Mouse (Mus musculus) kidney, adult 8-10 months (tissue): ENCODE measurements at regions not wholly inside any gene's neighbourhood (a gene's known extent, or its start where the extent isn't known, plus 50 kb on each side); places are given as distances from the start of the nearest gene placed in this dataset.

Experiments
- DNase-seq, 2 experiments: peaks; one replicate each; pipeline ENCODE4 v3.0.0; 2022

DNA sequence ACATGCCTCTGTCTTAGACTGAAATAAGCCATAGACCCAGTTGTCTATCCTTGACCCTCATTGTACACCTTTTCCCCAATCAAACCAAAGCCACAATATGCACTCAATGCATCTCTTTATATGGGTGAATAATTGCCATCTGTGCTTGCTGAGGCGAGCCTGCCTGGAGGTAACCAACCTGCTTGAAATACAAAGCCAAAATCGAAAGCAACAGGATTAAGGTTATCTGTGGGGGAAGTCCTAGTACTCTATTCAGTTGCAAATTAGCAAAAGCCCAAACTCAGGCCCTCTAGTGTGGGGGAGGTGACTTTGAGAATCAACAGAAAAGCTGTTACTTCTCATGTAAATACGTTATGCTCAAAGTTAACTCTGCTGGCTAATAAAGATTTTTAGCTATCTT is 246.2 kb upstream of the Fundc1 start:
- no peak for DNase-seq

DNA sequence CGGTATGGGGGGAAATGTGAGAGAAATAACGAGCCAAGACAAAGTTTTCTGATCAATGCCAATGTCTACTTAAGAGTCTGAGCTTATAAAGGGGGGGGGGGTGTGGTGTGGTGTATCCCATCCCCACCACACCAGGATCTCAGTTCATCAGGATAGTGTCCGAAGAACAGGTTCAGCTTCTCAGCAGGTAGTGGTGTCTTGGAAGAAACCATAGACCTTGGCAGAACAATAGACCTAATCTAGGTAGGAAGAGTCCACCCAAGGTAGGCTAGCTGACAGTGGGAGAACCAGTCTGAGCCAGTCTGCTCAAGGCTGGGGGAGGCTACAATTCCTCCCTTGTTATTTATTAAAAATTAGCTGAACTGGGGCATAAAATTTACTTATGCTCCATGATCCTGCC is 245.5 kb upstream of the Fundc1 start:
- no peak for DNase-seq

DNA sequence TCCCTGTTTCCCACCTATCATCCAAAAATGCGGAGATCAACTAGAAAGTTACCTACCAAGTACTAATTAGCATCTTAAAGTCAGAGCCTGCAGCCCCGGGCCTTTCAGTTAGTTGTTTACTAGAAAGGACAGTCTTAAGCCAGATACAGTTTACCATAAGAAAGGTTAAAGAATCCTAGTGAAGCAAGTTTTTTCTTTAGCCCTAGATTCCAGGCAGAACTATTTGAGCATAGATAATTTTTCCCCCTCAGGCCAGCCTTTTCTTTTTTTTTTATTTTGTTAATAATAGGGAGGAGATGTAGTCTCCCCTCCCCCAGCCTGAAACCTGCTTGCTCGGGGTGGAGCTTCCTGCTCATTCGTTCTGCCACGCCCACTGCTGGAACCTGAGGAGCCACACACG is 215.9 kb upstream of the Fundc1 start:
- DNase-seq: peak; percentile 2 to 43

- DNase-seq: no peak
Observed at GRCm38 (mm10) chrX:17775886-17776285, 203.8 kb upstream of the Fundc1 start.

GRCm38 (mm10) chrX:17752823-17753222 is 180.7 kb upstream of the Fundc1 start:
- DNase-seq: no peak

DNA sequence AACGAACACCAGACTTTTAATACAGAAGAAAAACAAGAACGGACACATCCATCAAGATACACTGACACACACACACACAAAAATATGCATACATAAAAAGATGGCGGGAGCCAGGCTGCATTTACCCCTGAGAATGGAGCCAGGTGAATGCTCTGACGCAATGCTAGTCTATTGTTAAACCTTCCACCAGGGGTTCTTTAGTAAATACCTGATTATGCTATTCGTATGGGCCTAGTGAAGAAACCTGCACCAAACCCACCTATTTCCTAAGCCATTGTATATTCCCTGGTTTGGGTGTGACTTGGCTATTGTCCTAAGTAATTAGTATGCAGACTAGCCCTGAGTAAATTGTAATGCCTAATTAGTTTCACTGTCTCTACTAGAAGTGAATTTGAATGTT is 179.3 kb upstream of the Fundc1 start:
- DNase-seq: no peak

- no peak for DNase-seq
Observed at GRCm38 (mm10) chrX:17730233-17730632, 158.1 kb upstream of the Fundc1 start.

- no peak for DNase-seq
Observed at GRCm38 (mm10) chrX:17725780-17726220, 153.7 kb upstream of the Fundc1 start.

DNA sequence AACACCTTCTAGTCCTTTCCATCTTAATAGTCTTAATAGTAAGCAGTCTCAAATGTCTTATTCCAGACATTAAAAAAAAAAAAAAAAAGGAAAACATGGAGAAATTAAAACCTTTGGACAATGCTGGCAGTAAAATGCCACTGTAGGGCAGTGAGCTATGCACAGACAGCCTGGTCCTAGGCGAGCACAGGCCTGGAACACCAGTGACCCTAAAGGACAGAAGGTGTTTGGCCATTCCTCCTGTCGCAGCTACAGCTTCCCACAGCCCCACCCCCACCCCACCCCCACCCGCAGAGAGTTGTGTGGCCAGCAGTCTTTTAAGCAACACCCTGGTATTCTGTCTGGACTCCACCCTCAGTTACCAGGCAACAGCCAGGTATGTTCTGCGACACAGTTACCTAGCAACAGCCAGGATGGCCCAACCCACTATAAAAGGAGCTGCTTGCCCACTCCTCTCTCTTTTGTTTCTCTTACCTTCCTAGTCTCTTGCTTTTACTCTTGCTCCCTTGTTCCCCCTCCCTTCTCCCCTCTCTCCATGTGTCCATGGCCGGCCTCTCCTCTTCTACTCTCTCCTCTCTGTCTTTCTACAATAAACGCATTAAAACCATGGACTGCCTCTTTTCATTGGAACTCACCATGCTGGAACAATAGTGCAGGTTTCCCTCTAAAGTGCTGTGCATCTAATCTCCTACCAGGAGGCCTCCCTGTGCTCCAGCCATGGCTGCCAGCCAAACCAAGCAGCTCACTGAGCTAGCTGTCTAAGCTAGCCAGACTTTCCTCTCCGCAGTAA is 153.1 kb upstream of the Fundc1 start:
- DNase-seq: no peak

- no peak for DNase-seq
Observed at GRCm38 (mm10) chrX:17724398-17724797, 152.3 kb upstream of the Fundc1 start.

DNA sequence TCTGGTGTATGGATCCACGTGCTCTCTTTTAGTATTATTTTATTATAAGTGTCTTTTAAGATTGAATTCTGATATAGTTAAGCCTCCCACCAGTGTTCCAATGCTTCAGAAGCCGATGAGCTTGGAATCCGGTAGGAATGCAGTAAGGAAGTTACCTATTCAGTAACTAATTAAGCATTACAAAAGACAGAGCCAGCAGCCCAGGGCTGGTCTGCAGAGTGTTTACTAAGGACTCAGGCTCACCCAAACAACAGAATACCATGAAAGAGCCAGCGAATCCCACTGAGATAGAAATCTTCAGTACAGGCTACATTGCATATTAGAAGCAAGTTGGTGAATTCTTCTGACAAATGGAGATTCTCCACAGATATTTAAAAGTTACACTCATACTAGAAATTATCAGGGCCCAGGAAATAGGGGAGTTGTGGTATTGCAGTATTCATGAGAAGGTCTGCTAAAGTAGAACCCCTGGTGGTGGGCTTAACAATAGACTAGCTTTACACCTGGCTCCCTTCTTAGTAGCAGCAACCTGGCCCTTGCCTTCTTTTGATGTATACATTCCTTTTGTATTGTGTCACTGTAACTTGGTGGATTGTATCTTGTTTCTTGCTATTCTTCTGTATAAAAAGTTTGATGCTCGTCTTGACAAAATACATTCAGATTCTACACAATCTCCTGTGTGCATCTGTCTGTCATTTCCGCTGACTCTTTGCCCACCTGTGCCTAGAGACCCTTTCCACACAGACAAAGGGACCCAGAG is 149.9 kb upstream of the Fundc1 start:
- DNase-seq: peak in 1 of 2 experiments; percentile 15

DNA sequence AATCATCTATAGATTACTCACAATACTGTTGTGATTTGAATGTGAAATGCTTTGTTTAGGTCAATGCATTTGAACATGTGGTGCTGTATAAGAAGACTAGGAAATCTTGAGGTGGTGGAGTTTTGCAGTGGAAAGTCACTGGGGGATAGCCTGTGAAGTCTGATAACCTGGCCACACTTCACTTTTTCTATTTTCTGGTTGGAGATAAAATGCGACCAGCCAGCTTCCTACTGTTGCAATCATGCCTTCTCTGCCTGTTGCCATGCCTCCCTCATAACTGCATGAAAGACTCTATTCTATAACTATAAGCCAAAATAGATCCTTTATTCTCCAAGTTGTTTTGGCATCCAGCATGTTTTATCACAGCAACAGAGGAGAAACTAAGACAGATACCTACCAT is 142.4 kb upstream of the Fundc1 start:
- no peak for DNase-seq

GRCm38 (mm10) chrX:17712919-17713318 is 140.8 kb upstream of the Fundc1 start:
- no peak for DNase-seq

DNA sequence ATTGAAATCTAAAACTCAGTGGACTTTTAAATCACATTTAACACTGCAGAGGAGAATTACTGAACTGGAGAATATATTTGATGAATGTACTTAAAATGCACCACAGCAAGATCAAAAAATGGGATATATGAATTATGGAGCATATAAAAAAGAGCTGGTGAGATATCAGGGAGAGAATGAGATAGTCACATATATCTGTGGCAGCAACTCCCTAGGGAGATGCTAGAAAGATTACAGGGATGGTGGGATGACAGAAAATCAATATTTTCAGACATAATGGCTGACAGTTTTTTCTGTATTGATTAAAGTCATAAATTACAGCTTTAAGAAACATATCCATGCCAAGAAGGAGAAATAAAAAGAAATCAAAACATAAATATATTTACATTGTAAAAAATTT is 140.3 kb upstream of the Fundc1 start:
- DNase-seq: no peak
